Mouse (Mus musculus): Measurements from ENCODE around the gene Cav2. TPM values are rescaled to one million over a fixed set of nuclear protein-coding genes. Genes with fewer than 3 reads are reported as not detected.
A peak's percentile ranks its signal among the peaks of the same experiment; 100 is the strongest.

Cav2 gene
- polyA plus RNA-seq (2015; fragmentation: Nextera tagmentation; extraction: Ambion mirVana) = 11.3 and 11.5 TPM in 2 replicates

DNA sequence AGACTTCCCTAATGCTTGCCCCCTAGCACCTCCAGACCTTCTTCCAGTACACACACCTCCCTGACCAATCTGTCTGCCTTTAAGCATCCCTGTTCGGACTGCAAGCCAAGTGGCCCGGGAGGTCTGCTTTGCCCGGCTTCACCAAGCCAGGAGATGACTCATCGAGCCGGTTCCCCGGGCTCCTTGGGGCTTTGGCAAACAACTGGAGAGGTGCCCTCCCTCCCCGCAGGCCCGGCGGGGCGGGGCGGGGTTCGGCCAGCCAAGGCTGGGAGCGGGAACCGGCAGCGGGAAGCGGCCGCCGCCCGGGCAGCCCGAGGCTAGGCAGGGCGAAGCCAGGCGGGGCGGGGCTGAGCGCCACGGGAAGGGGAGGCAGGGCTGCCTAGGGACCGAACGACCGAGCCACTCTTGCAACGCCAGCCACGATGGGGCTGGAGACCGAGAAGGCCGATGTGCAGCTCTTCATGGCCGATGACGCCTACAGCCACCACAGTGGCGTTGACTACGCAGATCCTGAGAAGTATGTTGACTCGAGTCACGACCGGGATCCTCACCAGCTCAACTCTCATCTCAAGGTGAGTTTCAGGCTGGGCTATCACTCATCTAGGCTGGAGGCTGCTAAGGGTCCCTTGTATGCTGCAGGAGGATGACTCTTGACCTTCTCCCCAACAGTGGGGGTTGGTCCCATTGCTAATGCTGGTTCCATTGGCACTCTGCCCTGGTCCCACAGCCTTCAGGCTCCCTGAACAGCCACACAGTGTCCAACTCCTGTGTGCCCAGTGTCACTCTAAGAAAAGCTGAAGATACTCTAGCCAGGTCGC, at the start of gene Cav2:
TSS of gene Cav2 (plus strand) at position 247 of the 818 bp plus-strand sequence.
- WGBS = under 1% methylated on average over 38 of the region's 40 CpGs
- ATAC-seq (ENCODE audit: low FRiP score) = peak; percentile 89
- Histone ChIP-seq H3K27ac (no peak within 1 kb of the TSS), H3K9ac (peak within 1 kb of the TSS; percentile 77), H3K4me2 (peak within 1 kb of the TSS; percentile 76), H3K4me3 (peak within 1 kb of the TSS; percentile 51), H3K36me3 (no peaks in the 10 kb centered on the region), H3K9me3 (no peaks in the 10 kb centered on the region), H3K27me3 (peaks cover 12% of the 10 kb centered on the region; the same call in 1 of the 2 replicates), H3K4me1 (replicated peaks) (peaks cover 10% of the 10 kb centered on the region)

DNA sequence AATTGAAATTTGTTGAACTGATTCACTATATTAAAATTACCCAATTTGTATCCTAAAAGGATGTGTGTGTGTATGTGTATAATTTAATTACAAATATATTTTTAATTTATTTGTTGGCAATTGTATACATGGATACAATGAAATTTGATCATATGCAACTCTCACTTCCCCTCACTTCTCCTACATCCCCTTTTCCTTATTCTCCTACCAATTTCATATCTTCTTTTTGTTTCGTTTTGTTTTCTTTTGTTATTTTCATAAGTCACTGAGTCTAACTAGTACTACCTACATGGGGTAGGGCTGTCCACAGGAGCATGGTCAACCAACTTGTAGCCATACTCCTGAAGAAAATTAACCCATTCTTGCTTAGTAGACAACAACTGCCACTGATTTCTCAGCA, 41.3 kb upstream of the Cav2 start:
- no peak overlapping the region for H3K4me2 ChIP-seq
- no peaks in the 10 kb centered on the region for H3K9me3 ChIP-seq
- ATAC-seq (ENCODE audit: low FRiP score) = no peak
- WGBS = 94% methylated on average over 1 of the region's 1 CpGs
- no peaks in the 10 kb centered on the region for H3K4me1 ChIP-seq (replicated peaks)
- H3K9ac ChIP-seq = no peak overlapping the region
- no peaks in the 10 kb centered on the region for H3K27me3 ChIP-seq
- no peak overlapping the region for H3K27ac ChIP-seq
- no peaks in the 10 kb centered on the region for H3K36me3 ChIP-seq
- no peak overlapping the region for H3K4me3 ChIP-seq

DNA sequence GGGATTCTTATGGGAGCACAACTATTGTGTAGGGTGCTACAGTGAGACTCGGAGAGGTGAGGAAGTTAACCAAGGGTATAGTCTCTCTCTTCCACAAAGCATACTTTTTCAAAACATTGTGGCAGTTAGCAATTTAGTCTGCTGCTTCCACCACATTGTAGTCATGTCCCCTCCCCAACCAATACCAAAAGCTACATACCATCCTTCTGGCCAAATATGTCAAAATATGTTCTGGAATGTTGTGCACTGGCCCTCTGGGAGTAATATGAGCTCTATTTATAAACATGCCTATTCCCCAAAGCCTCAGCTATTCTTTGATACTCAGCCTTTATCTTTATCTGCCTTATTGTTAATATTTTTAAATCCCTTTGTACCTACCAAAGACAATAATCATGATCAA, 40.0 kb upstream of the Cav2 start:
- no peak overlapping the region for H3K27ac ChIP-seq
- H3K4me2 ChIP-seq = no peak overlapping the region
- no peaks in the 10 kb centered on the region for H3K4me1 ChIP-seq (replicated peaks)
- no peak overlapping the region for H3K9ac ChIP-seq
- no peak for ATAC-seq (ENCODE audit: low FRiP score)
- H3K27me3 ChIP-seq = no peaks in the 10 kb centered on the region
- no peaks in the 10 kb centered on the region for H3K36me3 ChIP-seq
- WGBS = 96% methylated on average over 1 of the region's 1 CpGs
- no peaks in the 10 kb centered on the region for H3K9me3 ChIP-seq
- no peak overlapping the region for H3K4me3 ChIP-seq

DNA sequence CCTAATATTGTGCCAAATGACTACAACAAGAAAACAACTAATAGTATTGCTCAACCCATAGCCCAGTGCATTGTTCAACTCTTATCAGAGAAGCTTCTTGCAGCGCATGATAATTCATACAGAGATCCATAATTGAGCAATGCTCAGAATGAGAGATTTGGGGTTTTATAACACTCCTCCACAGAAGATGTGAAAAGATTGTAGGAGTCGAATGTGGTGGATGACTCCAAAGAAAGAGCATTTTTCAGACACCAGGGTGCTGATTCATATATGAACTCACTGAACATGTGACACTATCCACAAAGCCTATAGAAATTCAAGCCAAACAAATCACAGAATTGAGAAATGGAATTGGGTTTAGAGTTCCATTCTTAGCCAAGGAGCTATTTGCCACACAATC, 34.0 kb upstream of the Cav2 start:
- no peak for ATAC-seq (ENCODE audit: low FRiP score)
- Histone ChIP-seq H3K27me3 (no peaks in the 10 kb centered on the region), H3K9ac (no peak overlapping the region), H3K9me3 (no peaks in the 10 kb centered on the region), H3K4me3 (no peak overlapping the region), H3K27ac (no peak overlapping the region), H3K4me1 (replicated peaks) (no peaks in the 10 kb centered on the region), H3K4me2 (no peak overlapping the region), H3K36me3 (no peaks in the 10 kb centered on the region)
- 97% methylated on average over 2 of the region's 2 CpGs for WGBS

DNA sequence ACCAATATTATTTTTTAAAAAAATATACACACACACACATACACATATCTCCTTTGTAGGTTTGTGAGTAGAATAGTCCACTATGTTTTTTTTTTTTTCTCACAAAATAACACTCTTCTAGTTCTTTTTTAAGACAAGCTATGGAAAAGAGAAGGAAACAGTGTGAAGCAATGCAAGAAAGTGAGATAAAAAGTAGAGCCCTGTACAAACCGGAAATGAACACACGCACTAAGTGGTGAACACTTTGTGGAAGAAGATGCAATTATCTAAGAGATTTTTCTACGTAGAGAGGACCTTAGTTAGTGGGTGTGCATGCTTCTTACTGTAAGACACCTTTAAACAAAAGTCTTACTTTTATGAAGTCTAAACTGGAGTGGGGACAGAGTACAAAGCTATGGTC, 33.3 kb upstream of the Cav2 start:
- no peaks in the 10 kb centered on the region for H3K4me1 ChIP-seq (replicated peaks)
- no peak overlapping the region for H3K4me3 ChIP-seq
- no peaks in the 10 kb centered on the region for H3K9me3 ChIP-seq
- H3K9ac ChIP-seq = no peak overlapping the region
- no peaks in the 10 kb centered on the region for H3K36me3 ChIP-seq
- H3K27me3 ChIP-seq = no peaks in the 10 kb centered on the region
- no peak for ATAC-seq (ENCODE audit: low FRiP score)
- no peak overlapping the region for H3K27ac ChIP-seq
- 93% methylated on average over 3 of the region's 3 CpGs for whole genome bisulfite sequencing
- no peak overlapping the region for H3K4me2 ChIP-seq

DNA sequence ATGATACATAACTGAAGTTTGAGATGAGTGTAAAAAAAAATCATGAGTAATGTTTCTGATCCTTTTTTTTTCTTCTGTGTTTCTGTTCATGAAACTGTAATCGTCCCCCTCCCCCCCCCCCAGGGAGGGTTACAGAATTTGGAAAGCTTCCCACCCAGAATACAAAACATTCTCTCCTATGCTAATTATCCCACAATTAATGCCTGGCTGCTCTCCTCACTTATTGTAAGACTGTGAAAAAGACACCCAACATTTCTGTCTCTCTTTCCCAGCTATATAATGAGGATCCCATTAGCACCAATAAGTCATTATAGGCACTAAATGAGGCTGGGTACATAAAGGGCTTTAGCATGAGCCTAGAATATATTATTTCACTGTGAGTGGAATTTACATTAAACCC, 32.7 kb upstream of the Cav2 start:
- no peaks in the 10 kb centered on the region for H3K36me3 ChIP-seq
- H3K4me1 ChIP-seq (replicated peaks) = no peaks in the 10 kb centered on the region
- H3K9ac ChIP-seq = no peak overlapping the region
- no peak overlapping the region for H3K4me3 ChIP-seq
- 0 out of 2 replicates have a peak, but pooled peaks have one; percentile 43 for ATAC-seq (ENCODE audit: low FRiP score)
- H3K9me3 ChIP-seq = no peaks in the 10 kb centered on the region
- H3K27ac ChIP-seq = no peak overlapping the region
- WGBS = no CpG with 5 or more reads among the region's 1 CpGs
- no peaks in the 10 kb centered on the region for H3K27me3 ChIP-seq
- no peak overlapping the region for H3K4me2 ChIP-seq

DNA sequence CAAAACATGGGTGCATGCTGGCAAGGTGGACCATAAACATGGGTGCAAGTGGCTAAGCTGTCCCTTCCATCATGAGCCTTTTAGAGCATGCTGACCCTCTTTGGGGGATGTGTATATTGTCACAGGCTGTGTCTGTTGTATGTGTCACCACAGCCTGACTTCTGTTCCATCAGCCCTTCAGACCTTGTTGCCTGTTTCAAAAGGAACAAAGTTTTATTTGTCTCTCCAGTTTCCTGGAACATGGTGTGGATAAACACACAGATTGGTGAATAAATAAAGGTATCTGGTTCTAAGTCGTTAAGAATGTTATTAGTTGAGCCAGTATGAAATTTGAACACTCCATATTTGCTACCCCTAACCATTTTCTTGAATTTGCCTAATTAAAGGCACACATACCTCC, 29.0 kb upstream of the Cav2 start:
- Histone ChIP-seq H3K4me3 (no peak overlapping the region), H3K4me2 (no peak overlapping the region), H3K9me3 (no peaks in the 10 kb centered on the region), H3K4me1 (replicated peaks) (no peaks in the 10 kb centered on the region), H3K9ac (no peak overlapping the region), H3K27me3 (no peaks in the 10 kb centered on the region), H3K36me3 (no peaks in the 10 kb centered on the region), H3K27ac (no peak overlapping the region)
- ATAC-seq (ENCODE audit: low FRiP score) = no peak
- 74% methylated on average over 1 of the region's 1 CpGs for WGBS

DNA sequence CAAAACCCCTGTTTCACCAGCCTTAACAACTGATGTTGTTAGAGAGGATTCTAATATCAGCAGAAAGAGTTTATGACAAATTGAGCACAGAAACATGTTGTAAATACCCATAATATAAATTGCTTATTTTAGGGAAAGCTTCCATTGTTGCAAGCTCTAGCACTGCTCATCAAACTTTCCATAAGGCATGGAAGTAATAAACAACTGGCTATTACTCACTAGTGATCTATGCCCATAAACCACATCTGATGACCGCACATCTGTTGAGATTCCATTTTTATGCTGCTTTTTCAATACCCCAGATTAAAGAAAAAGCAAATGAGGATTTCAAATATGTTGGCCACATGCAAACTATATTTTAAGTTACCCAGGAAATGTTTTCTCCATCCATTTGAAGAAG, 22.8 kb upstream of the Cav2 start:
- Histone ChIP-seq H3K27ac (no peak overlapping the region), H3K4me1 (replicated peaks) (no peaks in the 10 kb centered on the region), H3K36me3 (no peaks in the 10 kb centered on the region), H3K9me3 (no peaks in the 10 kb centered on the region), H3K4me2 (no peak overlapping the region), H3K4me3 (no peak overlapping the region), H3K9ac (no peak overlapping the region), H3K27me3 (no peaks in the 10 kb centered on the region)
- WGBS = 94% methylated on average over 1 of the region's 1 CpGs
- ATAC-seq (ENCODE audit: low FRiP score) = no peak

DNA sequence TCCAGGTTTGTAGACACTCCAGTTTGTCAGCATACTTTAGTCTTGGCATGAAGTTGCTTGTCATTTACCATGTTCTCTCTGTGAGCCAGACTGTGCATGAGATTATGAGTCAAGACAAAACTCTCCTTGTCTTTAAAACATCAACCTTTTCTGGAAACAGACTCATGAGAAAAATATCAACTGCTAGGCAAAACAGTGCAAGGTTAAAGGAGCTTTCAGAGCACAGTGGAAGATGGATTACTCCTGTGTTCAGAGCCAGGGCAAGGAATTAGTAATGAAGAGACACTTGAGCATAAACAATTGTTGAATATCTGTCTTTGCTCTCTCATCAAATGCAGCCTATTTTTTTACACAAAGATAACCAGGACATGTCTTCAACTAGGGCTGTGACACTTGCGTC, 22.1 kb upstream of the Cav2 start:
- Histone ChIP-seq H3K27me3 (no peaks in the 10 kb centered on the region), H3K9ac (no peak overlapping the region), H3K4me2 (no peak overlapping the region), H3K4me1 (replicated peaks) (no peaks in the 10 kb centered on the region), H3K4me3 (no peak overlapping the region), H3K27ac (no peak overlapping the region), H3K9me3 (no peaks in the 10 kb centered on the region), H3K36me3 (no peaks in the 10 kb centered on the region)
- WGBS = 94% methylated on average over 1 of the region's 1 CpGs
- ATAC-seq (ENCODE audit: low FRiP score) = no peak

DNA sequence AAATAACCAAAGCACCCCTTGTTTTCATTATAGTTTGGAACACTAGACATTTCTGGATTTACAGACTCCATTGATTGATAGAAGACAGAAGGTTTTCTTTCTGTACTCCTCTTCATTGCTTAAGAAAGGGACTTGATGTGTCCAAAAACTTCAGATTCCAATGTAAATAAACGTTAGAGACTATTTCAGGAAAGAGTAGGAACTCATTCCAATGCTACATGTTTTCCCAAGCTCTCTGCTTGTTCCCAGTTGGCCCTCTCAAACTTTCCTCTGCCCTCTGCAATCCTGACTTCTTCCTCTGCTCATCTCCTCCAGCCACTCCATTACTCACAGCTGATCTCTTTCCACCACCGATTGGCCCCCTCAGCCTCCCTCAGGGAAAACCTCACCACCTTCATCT, 18.2 kb upstream of the Cav2 start:
- no peak overlapping the region for H3K27ac ChIP-seq
- no peaks in the 10 kb centered on the region for H3K27me3 ChIP-seq
- no peak overlapping the region for H3K4me2 ChIP-seq
- H3K36me3 ChIP-seq = no peaks in the 10 kb centered on the region
- H3K9me3 ChIP-seq = no peaks in the 10 kb centered on the region
- ATAC-seq (ENCODE audit: low FRiP score) = no peak
- 68% methylated on average over 2 of the region's 2 CpGs for WGBS
- H3K9ac ChIP-seq = no peak overlapping the region
- no peaks in the 10 kb centered on the region for H3K4me1 ChIP-seq (replicated peaks)
- H3K4me3 ChIP-seq = no peak overlapping the region

DNA sequence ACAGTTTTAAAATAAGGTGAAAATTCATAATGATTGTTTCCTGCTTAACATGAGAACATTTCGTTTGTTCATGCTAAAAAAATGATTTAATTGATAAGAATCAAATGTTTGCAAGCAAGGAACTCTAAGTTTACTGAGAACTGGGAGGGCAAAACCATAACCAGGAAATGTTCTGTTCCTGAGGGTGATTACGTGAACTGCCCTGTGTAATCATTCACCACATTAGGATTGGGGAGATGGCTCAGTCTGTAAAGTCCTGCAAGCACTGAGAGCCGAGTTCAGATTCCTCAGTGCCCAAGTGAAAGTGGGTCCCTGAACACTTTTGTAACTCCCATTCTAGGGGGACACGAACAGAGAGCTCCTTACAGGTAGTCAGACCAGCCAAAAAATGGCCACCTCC, 15.9 kb upstream of the Cav2 start:
- Histone ChIP-seq H3K9ac (no peak overlapping the region), H3K4me3 (no peak overlapping the region), H3K36me3 (no peaks in the 10 kb centered on the region), H3K4me1 (replicated peaks) (no peaks in the 10 kb centered on the region), H3K9me3 (no peaks in the 10 kb centered on the region), H3K27ac (no peak overlapping the region), H3K27me3 (no peaks in the 10 kb centered on the region), H3K4me2 (no peak overlapping the region)
- ATAC-seq (ENCODE audit: low FRiP score) = no peak
- 75% methylated on average over 4 of the region's 4 CpGs for WGBS

DNA sequence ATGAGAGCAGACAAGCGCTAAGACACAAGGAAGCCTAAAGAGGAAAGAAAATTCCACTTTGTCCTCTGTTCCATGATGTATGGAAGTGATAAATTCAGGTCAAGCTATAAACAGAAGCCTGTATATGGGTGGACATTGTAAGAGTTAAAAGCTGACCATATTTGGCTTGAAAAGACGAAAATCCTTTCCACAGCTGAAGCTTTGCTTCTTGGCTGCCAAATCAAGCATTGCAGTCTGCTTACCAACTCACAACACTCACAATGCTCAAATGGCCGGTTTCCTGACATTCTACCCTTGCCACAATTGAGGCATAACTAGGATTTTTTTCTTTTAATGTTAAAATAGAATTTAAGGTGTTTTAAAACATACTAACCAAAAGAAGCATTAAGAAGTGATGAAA, 14.5 kb upstream of the Cav2 start:
- Histone ChIP-seq H3K27ac (no peak overlapping the region), H3K27me3 (no peaks in the 10 kb centered on the region), H3K9me3 (no peaks in the 10 kb centered on the region), H3K4me2 (no peak overlapping the region), H3K9ac (no peak overlapping the region), H3K4me3 (no peak overlapping the region), H3K36me3 (no peaks in the 10 kb centered on the region), H3K4me1 (replicated peaks) (no peaks in the 10 kb centered on the region)
- no peak for ATAC-seq (ENCODE audit: low FRiP score)
- 92% methylated on average over 3 of the region's 3 CpGs for WGBS

DNA sequence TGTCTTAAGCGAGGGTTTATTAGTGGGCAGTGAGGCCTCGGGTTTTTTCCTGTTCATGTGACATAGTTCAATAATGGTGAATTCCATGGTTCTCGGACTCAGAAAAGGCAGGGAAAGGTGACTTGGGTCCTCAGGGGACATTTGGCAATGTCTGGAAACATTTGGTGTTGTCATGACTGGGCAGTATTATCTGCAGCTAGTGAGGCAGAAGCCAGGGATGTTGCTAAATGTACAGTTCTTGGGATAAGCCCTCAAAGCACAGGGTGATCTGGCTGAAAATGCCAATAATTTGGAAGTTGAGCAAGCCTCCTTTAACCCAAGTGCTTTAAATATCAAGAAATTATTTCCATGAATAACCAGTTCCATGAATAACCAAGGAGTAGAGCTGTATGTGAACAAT, 2.6 kb upstream of the Cav2 start:
- H3K9ac ChIP-seq = no peak overlapping the region
- 92% methylated on average over 3 of the region's 3 CpGs for WGBS
- H3K9me3 ChIP-seq = no peaks in the 10 kb centered on the region
- H3K27ac ChIP-seq = no peak overlapping the region
- no peak for ATAC-seq (ENCODE audit: low FRiP score)
- no peak overlapping the region for H3K4me3 ChIP-seq
- no peaks in the 10 kb centered on the region for H3K36me3 ChIP-seq
- H3K4me2 ChIP-seq = no peak overlapping the region
- H3K4me1 ChIP-seq (replicated peaks) = peaks cover 10% of the 10 kb centered on the region
- H3K27me3 ChIP-seq = peaks cover 12% of the 10 kb centered on the region; the same call in 1 of the 2 replicates

All from hindbrain, embryonic 13.5 days (tissue).